Comparison of ENCODE assay signal across 1 mouse cellular context in the genomic region with DNA sequence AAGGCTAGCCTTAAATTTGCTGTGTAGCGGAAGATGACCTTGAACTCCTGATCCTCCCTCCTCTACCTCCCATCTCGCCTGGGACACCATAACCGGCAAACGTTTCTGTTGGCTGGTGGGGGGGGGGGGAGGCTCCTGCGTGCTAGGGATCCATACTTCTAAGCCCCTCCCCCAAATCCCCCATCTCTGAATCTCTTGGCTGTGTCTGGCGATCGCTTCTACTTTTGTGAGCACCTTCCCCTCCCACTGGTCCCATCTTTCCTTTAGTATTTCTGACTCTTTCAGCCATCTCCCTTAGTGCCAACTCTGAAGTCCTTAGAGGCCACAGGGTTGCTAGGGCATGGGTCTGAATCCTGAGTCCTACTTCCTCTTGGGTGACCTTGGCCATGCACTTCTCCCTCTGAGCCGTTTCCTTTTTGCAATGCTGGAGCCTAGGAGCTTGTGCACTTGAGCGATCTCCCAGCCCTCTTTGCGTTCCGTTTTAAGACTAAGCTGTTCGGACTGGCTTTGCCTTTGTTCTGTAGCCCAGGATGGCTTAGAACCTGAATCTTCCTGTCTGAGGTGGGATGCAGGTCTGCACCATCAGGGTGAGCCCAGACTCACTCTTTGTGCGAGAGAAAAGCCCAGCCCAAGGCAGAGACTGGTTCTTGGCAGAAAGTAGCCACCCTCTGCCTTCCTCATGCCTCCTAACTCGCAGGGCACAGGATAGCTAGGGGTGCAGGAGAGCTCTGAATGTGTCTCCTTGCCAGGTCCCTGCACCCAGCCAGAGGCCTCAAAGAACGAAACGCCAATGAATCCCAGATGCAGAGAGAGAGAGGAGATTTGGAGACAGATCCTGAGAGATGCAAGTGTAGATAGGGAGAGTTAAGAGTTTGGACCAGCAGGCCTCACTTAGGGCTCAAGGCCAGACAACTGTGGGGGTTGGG.
TF ChIP-seq lines count a peak whose summit lies in the region.

No protein-coding gene starts in this region.

TF ChIP-seq in ES-E14, 5 proteins besides CTCF, POLR2A, EP300 and RAD21:
- no peak for TF ChIP-seq CHD2 (IDR thresholded peaks at IDR 0.05; ENCODE audit: low read depth, low read length)
TF ChIP-seq in ES-E14: peak in this region for 0.
